Mouse (Mus musculus) lung, postnatal 10 days (tissue): ENCODE measurements at regions not wholly inside any gene's neighbourhood (a gene's known extent, or its start where the extent isn't known, plus 50 kb on each side); places are given as distances from the start of the nearest gene placed in this dataset.

ENCODE experiments used
- DNase-seq: peaks from one replicate; pipeline ENCODE4 v3.0.0; 2021

- no peak for DNase-seq
These were observed 153.6 kb upstream of the Klf14 start for GRCm38 (mm10) chr6:31112293-31113077.

GRCm38 (mm10) chr6:31113558-31114326 is 154.9 kb upstream of the Klf14 start:
- peak; percentile 45 for DNase-seq

- DNase-seq: peak; percentile 35
These were observed 155.8 kb upstream of the Klf14 start for GRCm38 (mm10) chr6:31114336-31115335.

GRCm38 (mm10) chr6:31115566-31115965 is 156.7 kb upstream of the Klf14 start:
- no peak for DNase-seq

- DNase-seq: no peak
These were observed 157.5 kb upstream of the Klf14 start for GRCm38 (mm10) chr6:31116365-31116764.

- DNase-seq: no peak
These were observed 158.8 kb upstream of the Klf14 start for GRCm38 (mm10) chr6:31117666-31118065.

- no peak for DNase-seq
These were observed 162.1 kb upstream of the Klf14 start for GRCm38 (mm10) chr6:31121008-31121407.

GRCm38 (mm10) chr6:31122895-31123294 is 164.0 kb upstream of the Klf14 start:
- no peak for DNase-seq

GRCm38 (mm10) chr6:31123342-31123990 is 164.6 kb upstream of the Klf14 start:
- DNase-seq: no peak

GRCm38 (mm10) chr6:31124076-31124475 is 165.2 kb upstream of the Klf14 start:
- no peak for DNase-seq

GRCm38 (mm10) chr6:31124872-31125271 is 166.0 kb upstream of the Klf14 start:
- no peak for DNase-seq

- DNase-seq: peak; percentile 56
These were observed 166.6 kb upstream of the Klf14 start for GRCm38 (mm10) chr6:31125328-31126118.

GRCm38 (mm10) chr6:31126131-31126871 is 167.4 kb upstream of the Klf14 start:
- DNase-seq: peak; percentile 31

GRCm38 (mm10) chr6:31129170-31129569 is 170.3 kb upstream of the Klf14 start:
- no peak for DNase-seq

GRCm38 (mm10) chr6:31129987-31130386 is 171.1 kb upstream of the Klf14 start:
- no peak for DNase-seq

GRCm38 (mm10) chr6:31130522-31130921 is 171.6 kb upstream of the Klf14 start:
- no peak for DNase-seq

- DNase-seq: no peak
These were observed 172.8 kb upstream of the Klf14 start for GRCm38 (mm10) chr6:31131716-31132115.

GRCm38 (mm10) chr6:31132396-31133190 is 173.7 kb upstream of the Klf14 start:
- DNase-seq: no peak

- DNase-seq: no peak
These were observed 175.2 kb upstream of the Klf14 start for GRCm38 (mm10) chr6:31133896-31134735.
